Mouse (Mus musculus): ENCODE data around the gene Mcpt9. TPM values are rescaled to one million over a fixed set of nuclear protein-coding genes. Genes with fewer than 3 reads are reported as not detected.
"Not testable (repeated sequence)": the region's sequence is repeated elsewhere in the genome, so short reads cannot be mapped to it uniquely, and the experiment has no call there.

Gene Mcpt9
- not detected in 2 replicates for polyA plus RNA-seq (2016; fragmentation: Nextera tagmentation; extraction: Ambion mirVana)

DNA sequence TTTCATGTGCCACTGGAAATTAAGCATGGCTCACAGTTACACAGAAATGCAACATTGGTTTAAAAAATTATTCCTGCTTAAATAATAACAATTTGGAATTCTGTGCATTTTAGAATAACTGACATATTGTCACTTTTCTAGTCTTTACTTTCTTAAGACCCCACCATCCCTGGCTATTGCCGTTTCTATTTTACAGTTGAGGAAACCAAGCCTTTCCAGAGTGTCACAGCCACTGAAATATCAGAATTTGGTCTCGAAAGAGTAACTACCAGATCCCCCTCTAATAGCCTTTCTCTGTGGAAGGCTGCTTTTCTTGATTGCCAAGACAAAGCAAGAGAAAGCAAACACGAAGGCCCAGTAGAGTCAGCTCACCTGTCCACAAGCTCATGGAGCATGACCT is at the start of gene Mcpt9:
Gene Mcpt9, minus strand, starts transcription at position 101 of the 400 bp plus-strand sequence.
- H3K9me3 ChIP-seq; H3K27me3 ChIP-seq; ATAC-seq (ENCODE audit: insufficient number of reproducible peaks, insufficient read depth, low FRiP score, low TSS enrichment); H3K4me3 ChIP-seq; H3K9ac ChIP-seq; H3K4me1 ChIP-seq; H3K4me2 ChIP-seq (replicated peaks); H3K36me3 ChIP-seq; H3K27ac ChIP-seq: not testable (repeated sequence)
- 79% methylated on average over 3 of the region's 3 CpGs for WGBS

DNA sequence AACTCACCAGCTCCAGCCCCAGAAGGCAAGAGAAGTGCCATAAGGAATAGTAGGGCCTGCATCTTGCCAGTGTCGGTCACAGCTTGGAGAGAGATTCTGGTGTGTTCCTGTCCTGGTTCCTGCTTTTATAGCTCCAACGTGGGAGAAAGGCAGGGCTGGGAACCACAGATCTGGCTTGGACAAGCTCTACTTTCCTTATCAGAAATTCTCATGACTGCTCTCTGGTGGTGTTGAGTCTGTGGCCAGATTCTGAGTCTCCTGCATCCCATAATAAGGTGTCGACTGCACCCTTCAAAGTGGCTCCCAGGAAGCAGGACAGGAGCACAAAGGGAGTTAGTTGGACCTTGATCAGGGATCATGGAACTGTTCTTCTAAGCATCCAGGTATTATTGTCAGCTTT is 31.9 kb upstream of the Mcpt9 start, which contains the start of gene Mcpt4:
Gene Mcpt4, minus strand, starts transcription at position 101 of the 400 bp plus-strand sequence.
- H3K36me3 ChIP-seq; H3K4me1 ChIP-seq; H3K27ac ChIP-seq; H3K27me3 ChIP-seq; H3K4me2 ChIP-seq (replicated peaks); H3K9ac ChIP-seq; H3K9me3 ChIP-seq; ATAC-seq (ENCODE audit: insufficient number of reproducible peaks, insufficient read depth, low FRiP score, low TSS enrichment); H3K4me3 ChIP-seq: not testable (repeated sequence)
- 88% methylated on average over 3 of the region's 3 CpGs for WGBS

DNA sequence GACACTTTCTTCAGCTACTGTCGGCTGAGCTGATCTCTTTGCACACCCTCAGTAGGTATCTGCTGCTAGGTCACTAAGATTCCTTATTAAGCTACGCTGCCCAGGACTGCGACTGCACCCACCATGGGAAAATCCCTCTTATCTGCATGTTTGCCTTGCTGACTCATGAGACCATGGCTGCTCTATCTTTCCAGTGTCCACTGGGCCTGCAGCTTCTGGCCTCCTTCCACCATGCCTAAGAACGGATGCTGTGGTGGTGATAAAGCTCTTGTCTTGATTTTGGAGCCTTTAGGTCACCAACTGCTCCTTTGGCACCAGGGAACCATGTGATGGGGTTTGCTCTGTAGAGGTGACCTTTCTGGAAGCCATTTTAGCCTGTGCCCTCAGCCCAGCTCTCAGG is 27.4 kb upstream of the Mcpt9 start:
- Histone ChIP-seq H3K27me3 (no peaks in the 10 kb centered on the region), H3K36me3 (no peaks in the 10 kb centered on the region), H3K4me1 (no peaks in the 10 kb centered on the region), H3K4me3 (no peak overlapping the region), H3K4me2 (replicated peaks) (no peak overlapping the region), H3K9me3 (no peaks in the 10 kb centered on the region), H3K27ac (no peak overlapping the region), H3K9ac (no peak overlapping the region)
- ATAC-seq (ENCODE audit: insufficient number of reproducible peaks, insufficient read depth, low FRiP score, low TSS enrichment): no peak
- 86% methylated on average over 4 of the region's 4 CpGs for WGBS

DNA sequence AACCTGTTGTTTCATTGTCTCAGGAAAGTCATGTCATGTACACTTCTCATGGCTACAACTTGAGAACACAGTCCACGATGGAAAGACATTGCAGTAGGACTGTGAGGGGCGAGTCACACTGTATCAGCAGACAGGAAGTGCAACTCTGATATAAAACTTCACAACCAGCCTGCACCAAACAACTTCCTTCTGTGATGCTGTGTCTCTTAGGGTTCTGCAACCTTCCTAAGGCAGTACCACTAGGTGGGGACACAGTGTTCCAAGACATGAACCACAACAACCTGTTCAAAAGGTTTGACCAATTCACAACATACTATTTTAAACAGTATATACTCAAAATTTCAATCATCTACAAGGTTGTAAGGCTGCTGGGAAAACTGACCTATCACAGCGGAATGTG is 25.1 kb upstream of the Mcpt9 start:
- no peaks in the 10 kb centered on the region for H3K9me3 ChIP-seq
- H3K4me3 ChIP-seq: no peak overlapping the region
- H3K27me3 ChIP-seq: no peaks in the 10 kb centered on the region
- no peak overlapping the region for H3K4me2 ChIP-seq (replicated peaks)
- H3K27ac ChIP-seq: no peak overlapping the region
- ATAC-seq (ENCODE audit: insufficient number of reproducible peaks, insufficient read depth, low FRiP score, low TSS enrichment): no peak
- no peak overlapping the region for H3K9ac ChIP-seq
- H3K36me3 ChIP-seq: no peaks in the 10 kb centered on the region
- no peaks in the 10 kb centered on the region for H3K4me1 ChIP-seq
- WGBS: 86% methylated on average over 3 of the region's 3 CpGs

DNA sequence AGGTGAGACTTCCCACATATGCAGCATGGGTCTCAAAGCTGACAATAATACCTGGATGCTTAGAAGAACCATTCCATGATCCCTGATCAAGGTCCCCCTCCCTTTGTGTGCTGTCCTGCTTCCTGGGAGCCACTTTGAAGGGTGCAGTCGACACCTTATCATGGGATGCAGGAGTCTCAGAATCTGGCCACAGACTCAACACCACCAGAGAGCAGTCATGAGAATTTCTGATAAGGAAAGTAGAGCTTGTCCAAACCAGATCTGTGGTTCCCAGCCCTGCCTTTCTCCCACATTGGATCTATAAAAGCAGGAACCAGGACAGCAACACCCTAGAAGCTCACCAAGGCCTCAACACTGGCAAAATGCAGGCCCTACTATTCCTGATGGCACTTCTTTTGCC is 11.5 kb upstream of the Mcpt9 start, which contains the start of gene Mcpt2:
Gene Mcpt2, plus strand, starts transcription at position 250 of the 400 bp plus-strand sequence.
- not testable (repeated sequence) for H3K9ac ChIP-seq; ATAC-seq (ENCODE audit: insufficient number of reproducible peaks, insufficient read depth, low FRiP score, low TSS enrichment); H3K36me3 ChIP-seq; H3K4me1 ChIP-seq; H3K4me3 ChIP-seq; H3K27me3 ChIP-seq; H3K27ac ChIP-seq; H3K4me2 ChIP-seq (replicated peaks); H3K9me3 ChIP-seq
- 84% methylated on average over 1 of the region's 1 CpGs for WGBS

DNA sequence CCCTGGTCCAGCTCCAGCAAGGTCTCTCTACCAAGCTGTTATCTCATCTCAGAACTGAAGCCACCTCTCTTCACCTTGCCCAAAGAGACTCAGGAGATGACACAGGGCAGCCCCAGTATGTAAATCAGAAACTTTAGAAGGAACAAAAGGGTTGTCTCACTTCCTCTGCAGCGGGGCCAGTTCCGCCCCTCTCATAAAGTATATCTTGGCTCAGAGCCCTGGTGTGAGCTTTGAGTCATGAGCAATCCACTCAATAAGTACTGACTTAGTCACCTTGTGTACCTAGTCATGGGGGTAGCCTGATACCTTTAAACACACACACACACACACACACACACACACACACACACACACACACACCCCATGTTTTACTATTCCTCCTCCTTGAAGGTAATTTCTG is 4.1 kb upstream of the Mcpt9 start:
- no peaks in the 10 kb centered on the region for H3K27me3 ChIP-seq
- ATAC-seq (ENCODE audit: insufficient number of reproducible peaks, insufficient read depth, low FRiP score, low TSS enrichment): no peak
- H3K9ac ChIP-seq: no peak overlapping the region

DNA sequence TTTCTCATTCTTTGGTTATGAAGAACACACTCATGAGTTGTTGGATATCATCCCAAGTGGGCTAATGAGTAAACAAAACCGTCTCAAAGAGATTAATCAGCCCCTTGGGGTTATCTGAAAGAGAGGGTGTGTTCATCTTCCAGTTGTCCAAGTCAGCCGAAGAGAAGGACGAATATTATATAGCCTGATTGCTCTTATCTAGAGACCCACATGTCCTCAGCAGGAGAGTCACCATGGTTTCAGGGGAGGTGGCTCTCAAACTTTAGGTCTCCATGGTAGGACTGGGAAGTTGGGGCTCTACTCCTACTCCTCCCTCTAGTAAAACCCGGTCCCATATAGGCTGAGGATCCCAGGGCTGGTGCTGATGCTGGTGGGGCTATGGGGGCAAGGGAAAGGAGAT is 9.0 kb downstream of the Mcpt9 start:
- H3K27me3 ChIP-seq; H3K36me3 ChIP-seq; H3K9ac ChIP-seq; H3K9me3 ChIP-seq; ATAC-seq (ENCODE audit: insufficient number of reproducible peaks, insufficient read depth, low FRiP score, low TSS enrichment); H3K4me2 ChIP-seq (replicated peaks); H3K27ac ChIP-seq; H3K4me1 ChIP-seq; H3K4me3 ChIP-seq: not testable (repeated sequence)
- WGBS: 81% methylated on average over 4 of the region's 4 CpGs

More for the DNA sequence above, 4.1 kb upstream of the Mcpt9 start:
- no peaks in the 10 kb centered on the region for H3K9me3 ChIP-seq
- 78% methylated on average over 2 of the region's 2 CpGs for WGBS
- no peak overlapping the region for H3K4me3 ChIP-seq
- H3K4me2 ChIP-seq (replicated peaks): no peak overlapping the region
- H3K4me1 ChIP-seq: no peaks in the 10 kb centered on the region
- H3K36me3 ChIP-seq: no peaks in the 10 kb centered on the region
- H3K27ac ChIP-seq: no peak overlapping the region

DNA sequence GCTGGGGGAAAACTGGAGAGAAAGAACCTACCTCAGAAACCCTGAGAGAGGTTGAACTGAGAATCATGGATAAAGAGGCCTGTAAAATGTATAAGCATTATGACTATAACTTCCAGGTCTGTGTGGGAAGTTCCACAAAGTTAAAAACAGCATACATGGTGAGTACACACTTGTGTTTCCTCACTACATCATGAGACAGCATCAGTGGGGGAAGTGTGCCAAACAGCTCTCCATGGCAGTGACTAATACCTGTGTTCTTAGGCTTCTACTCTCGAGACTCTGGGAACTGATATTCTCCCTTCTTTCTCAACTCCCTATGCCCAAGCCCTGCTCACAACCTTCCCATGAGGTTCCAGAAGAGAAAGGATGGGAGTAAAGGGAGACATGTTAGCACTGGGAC is 10.8 kb downstream of the Mcpt9 start:
- 70% methylated on average over 1 of the region's 1 CpGs for WGBS
- Histone ChIP-seq H3K36me3 (no peaks in the 10 kb centered on the region), H3K9me3 (no peaks in the 10 kb centered on the region)

DNA sequence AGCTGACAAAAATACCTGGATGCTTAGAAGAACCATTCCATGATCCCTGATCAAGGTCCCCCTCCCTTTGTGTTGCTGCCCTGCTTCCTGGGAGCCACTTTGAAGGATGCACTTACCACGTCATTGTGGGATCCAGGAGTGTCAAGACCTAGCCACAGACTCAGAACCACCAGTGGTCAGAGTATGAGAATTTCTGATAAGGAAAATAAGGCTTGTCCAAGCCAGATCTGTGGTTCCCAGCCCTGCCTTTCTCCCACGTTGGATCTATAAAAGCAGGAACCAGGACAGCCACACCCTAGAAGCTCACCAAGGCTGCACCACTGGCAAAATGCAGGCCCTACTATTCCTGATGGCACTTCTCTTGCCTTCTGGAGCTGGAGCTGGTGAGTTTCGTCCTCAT is 12.6 kb downstream of the Mcpt9 start, which contains the start of gene Mcpt1:
Gene Mcpt1, plus strand, starts transcription at position 301 of the 400 bp plus-strand sequence.
- not testable (repeated sequence) for H3K27me3 ChIP-seq; H3K4me3 ChIP-seq; H3K27ac ChIP-seq; H3K36me3 ChIP-seq; H3K9ac ChIP-seq; ATAC-seq (ENCODE audit: insufficient number of reproducible peaks, insufficient read depth, low FRiP score, low TSS enrichment); H3K4me2 ChIP-seq (replicated peaks); H3K4me1 ChIP-seq; H3K9me3 ChIP-seq
- WGBS: 80% methylated on average over 3 of the region's 3 CpGs

More for the DNA sequence above, 10.8 kb downstream of the Mcpt9 start:
- Histone ChIP-seq H3K27ac (no peak overlapping the region), H3K4me1 (no peaks in the 10 kb centered on the region), H3K27me3 (no peaks in the 10 kb centered on the region), H3K4me3 (no peak overlapping the region), H3K9ac (no peak overlapping the region), H3K4me2 (replicated peaks) (no peak overlapping the region)
- ATAC-seq (ENCODE audit: insufficient number of reproducible peaks, insufficient read depth, low FRiP score, low TSS enrichment): no peak

DNA sequence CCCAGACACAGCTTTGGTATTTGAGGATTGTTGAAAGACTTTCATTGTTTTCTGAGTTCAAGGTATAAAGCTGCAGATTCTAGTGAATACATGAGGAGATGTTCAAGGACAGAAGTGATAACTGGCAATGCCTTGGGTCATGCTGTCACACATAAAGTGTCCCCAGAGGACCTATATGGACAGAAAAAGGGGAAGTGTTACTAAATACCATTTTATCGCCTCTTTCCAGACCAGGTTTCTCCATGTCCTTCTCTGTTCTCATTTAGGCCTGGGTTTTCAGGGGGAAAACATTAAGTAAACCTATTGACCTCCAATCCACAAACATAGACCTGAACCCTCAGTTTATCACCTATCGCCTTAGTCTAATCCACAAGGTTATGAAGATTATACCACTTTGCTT is 16.4 kb downstream of the Mcpt9 start:
- no peak overlapping the region for H3K27ac ChIP-seq
- H3K27me3 ChIP-seq: no peaks in the 10 kb centered on the region
- no peak overlapping the region for H3K9ac ChIP-seq
- no peak overlapping the region for H3K4me3 ChIP-seq
- no peaks in the 10 kb centered on the region for H3K9me3 ChIP-seq
- 89% methylated on average over 2 of the region's 2 CpGs for WGBS
- H3K4me2 ChIP-seq (replicated peaks): no peak overlapping the region
- no peaks in the 10 kb centered on the region for H3K4me1 ChIP-seq
- ATAC-seq (ENCODE audit: insufficient number of reproducible peaks, insufficient read depth, low FRiP score, low TSS enrichment): no peak
- no peaks in the 10 kb centered on the region for H3K36me3 ChIP-seq

DNA sequence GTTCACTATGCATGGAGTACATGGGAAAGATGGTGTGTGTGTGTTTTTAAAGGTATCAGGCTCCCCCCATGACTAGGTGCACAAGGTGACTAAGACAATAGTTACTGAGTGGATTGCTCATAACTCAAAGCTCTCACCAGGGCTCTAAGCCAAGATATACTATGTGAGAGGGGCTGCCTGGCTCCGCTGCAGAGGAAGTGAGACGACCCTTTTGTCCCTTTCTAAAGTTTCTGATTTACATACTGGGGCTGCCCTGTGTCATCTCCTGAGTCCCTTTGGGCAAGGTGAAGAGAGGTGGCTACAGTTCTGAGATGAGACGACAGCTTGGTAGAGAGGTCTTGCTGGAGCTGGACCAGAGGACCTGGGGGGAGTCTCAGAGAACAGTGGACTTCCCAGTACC is 17.1 kb downstream of the Mcpt9 start:
- ATAC-seq (ENCODE audit: insufficient number of reproducible peaks, insufficient read depth, low FRiP score, low TSS enrichment): no peak
- Histone ChIP-seq H3K36me3 (no peaks in the 10 kb centered on the region), H3K4me1 (no peaks in the 10 kb centered on the region), H3K27ac (no peak overlapping the region), H3K4me2 (replicated peaks) (no peak overlapping the region), H3K4me3 (no peak overlapping the region), H3K9ac (no peak overlapping the region), H3K27me3 (no peaks in the 10 kb centered on the region), H3K9me3 (no peaks in the 10 kb centered on the region)
- WGBS: 69% methylated on average over 3 of the region's 3 CpGs

DNA sequence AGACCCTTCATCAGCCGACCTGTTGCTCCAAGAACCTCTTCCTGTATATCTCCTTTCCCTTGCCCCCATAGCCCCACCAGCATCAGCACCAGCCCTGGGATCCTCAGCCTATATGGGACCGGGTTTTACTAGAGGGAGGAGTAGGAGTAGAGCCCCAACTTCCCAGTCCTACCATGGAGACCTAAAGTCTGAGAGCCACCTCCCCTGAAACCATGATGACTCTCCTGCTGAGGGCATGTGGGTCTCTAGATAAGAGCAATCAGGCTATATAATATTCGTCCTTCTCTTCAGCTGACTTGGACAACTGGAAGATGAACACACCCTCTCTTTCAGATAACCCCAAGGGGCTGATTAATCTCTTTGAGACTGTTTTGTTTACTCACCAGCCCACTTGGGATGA is 42.8 kb downstream of the Mcpt9 start:
- H3K4me3 ChIP-seq; ATAC-seq (ENCODE audit: insufficient number of reproducible peaks, insufficient read depth, low FRiP score, low TSS enrichment); H3K27me3 ChIP-seq; H3K9me3 ChIP-seq; H3K36me3 ChIP-seq; H3K9ac ChIP-seq; H3K27ac ChIP-seq; H3K4me2 ChIP-seq (replicated peaks); H3K4me1 ChIP-seq: not testable (repeated sequence)
- WGBS: 88% methylated on average over 2 of the region's 3 CpGs

All from embryonic facial prominence, embryonic 12.5 days (tissue).